Mouse (Mus musculus) large intestine, adult 2 months (tissue): ENCODE measurements at regions not wholly inside any gene's neighbourhood (a gene's known extent, or its start where the extent isn't known, plus 50 kb on each side); places are given as distances from the start of the nearest gene placed in this dataset.

ENCODE experiments used
- DNase-seq: peaks from one replicate; pipeline ENCODE4 v3.0.0-alpha.2; 2012; ENCODE audit warnings: low read depth, low spot score
- WGBS: fragments of 180-500 bp; shearing (Covaris S2); methylation state at CpG from one replicate; pipeline ENCODE4 v1.1.7; 2018; 5-methylcytosine and 5-hydroxymethylcytosine counted together

- DNase-seq, result no peak
- 18% methylated on average over 9 of the region's 9 CpGs for WGBS
These were observed 50.9 kb upstream of the Neo1 start for GRCm38 (mm10) chr9:59087112-59087511.

- 65% methylated on average over 10 of the region's 10 CpGs for WGBS
- no peak for DNase-seq
These were observed 50.4 kb upstream of the Neo1 start for GRCm38 (mm10) chr9:59086556-59087102.
